Mouse (Mus musculus): ENCODE measurements around the gene Sfr1. TPM values are rescaled to one million over a fixed set of nuclear protein-coding genes. Genes with fewer than 3 reads are reported as not detected.

The Sfr1 gene
- polyA plus RNA-seq (2012; rRNA removed): 64.9 and 69.6 TPM in 2 replicates

- 0 out of 2 replicates have a peak, but pooled peaks have one; percentile 12 for TF ChIP-seq CTCF (IDR thresholded peaks at IDR 0.05; ENCODE audit: extremely low read depth, insufficient read depth, low read length)
- peak; percentile 88 for TF ChIP-seq POLR2A (IDR thresholded peaks at IDR 0.05; ENCODE audit: extremely low read depth, insufficient read depth, low read length)
- peak within 1 kb of the TSS; percentile 89 for H3K27ac ChIP-seq (ENCODE audit: insufficient read depth, low read length)
- H3K4me1 ChIP-seq (ENCODE audit: control insufficient read depth, insufficient read depth, low read length): peaks cover 1% of the 10 kb centered on the region; the same call in 1 of the 2 replicates
- H3K4me3 ChIP-seq (ENCODE audit: insufficient read depth, low read length): peak within 1 kb of the TSS; percentile 63
Observed at GRCm38 (mm10) chr19:47731071-47731881, at the start of gene Sfr1. TSS of gene Sfr1 (plus strand) at chr19:47731682.

- H3K4me3 ChIP-seq (ENCODE audit: insufficient read depth, low read length): no peak overlapping the region
- TF ChIP-seq CTCF (IDR thresholded peaks at IDR 0.05; ENCODE audit: extremely low read depth, insufficient read depth, low read length): no peak
- no peak for TF ChIP-seq POLR2A (IDR thresholded peaks at IDR 0.05; ENCODE audit: extremely low read depth, insufficient read depth, low read length)
- no peak overlapping the region for H3K27ac ChIP-seq (ENCODE audit: insufficient read depth, low read length)
- no peaks in the 10 kb centered on the region for H3K4me1 ChIP-seq (ENCODE audit: control insufficient read depth, insufficient read depth, low read length)
Observed at GRCm38 (mm10) chr19:47689592-47689991, 41.9 kb upstream of the Sfr1 start.

GRCm38 (mm10) chr19:47691994-47692393, 39.5 kb upstream of the Sfr1 start, which contains the start of gene Col17a1:
TSS of gene Col17a1 (minus strand) at chr19:47692094.
- Histone ChIP-seq H3K27ac (ENCODE audit: insufficient read depth, low read length) (no peak within 1 kb of the TSS), H3K4me3 (ENCODE audit: insufficient read depth, low read length) (no peak within 1 kb of the TSS), H3K4me1 (ENCODE audit: control insufficient read depth, insufficient read depth, low read length) (no peaks in the 10 kb centered on the region)
- TF ChIP-seq CTCF (IDR thresholded peaks at IDR 0.05; ENCODE audit: extremely low read depth, insufficient read depth, low read length) (no peak), POLR2A (IDR thresholded peaks at IDR 0.05; ENCODE audit: extremely low read depth, insufficient read depth, low read length) (no peak)

GRCm38 (mm10) chr19:47695725-47696124, 35.8 kb upstream of the Sfr1 start:
- Histone ChIP-seq H3K27ac (ENCODE audit: insufficient read depth, low read length) (no peak overlapping the region), H3K4me3 (ENCODE audit: insufficient read depth, low read length) (no peak overlapping the region), H3K4me1 (ENCODE audit: control insufficient read depth, insufficient read depth, low read length) (no peaks in the 10 kb centered on the region)
- TF ChIP-seq CTCF (IDR thresholded peaks at IDR 0.05; ENCODE audit: extremely low read depth, insufficient read depth, low read length) (no peak), POLR2A (IDR thresholded peaks at IDR 0.05; ENCODE audit: extremely low read depth, insufficient read depth, low read length) (no peak)

- TF ChIP-seq CTCF (IDR thresholded peaks at IDR 0.05; ENCODE audit: extremely low read depth, insufficient read depth, low read length) (no peak), POLR2A (IDR thresholded peaks at IDR 0.05; ENCODE audit: extremely low read depth, insufficient read depth, low read length) (no peak)
- no peak overlapping the region for H3K4me3 ChIP-seq (ENCODE audit: insufficient read depth, low read length)
- no peaks in the 10 kb centered on the region for H3K4me1 ChIP-seq (ENCODE audit: control insufficient read depth, insufficient read depth, low read length)
- H3K27ac ChIP-seq (ENCODE audit: insufficient read depth, low read length): no peak overlapping the region
Observed at GRCm38 (mm10) chr19:47696411-47696810, 35.1 kb upstream of the Sfr1 start.

GRCm38 (mm10) chr19:47697067-47697466, 34.4 kb upstream of the Sfr1 start:
- Histone ChIP-seq H3K27ac (ENCODE audit: insufficient read depth, low read length) (no peak overlapping the region), H3K4me1 (ENCODE audit: control insufficient read depth, insufficient read depth, low read length) (no peaks in the 10 kb centered on the region), H3K4me3 (ENCODE audit: insufficient read depth, low read length) (no peak overlapping the region)
- TF ChIP-seq CTCF (IDR thresholded peaks at IDR 0.05; ENCODE audit: extremely low read depth, insufficient read depth, low read length) (no peak), POLR2A (IDR thresholded peaks at IDR 0.05; ENCODE audit: extremely low read depth, insufficient read depth, low read length) (no peak)

GRCm38 (mm10) chr19:47698266-47698665, 33.2 kb upstream of the Sfr1 start:
- H3K4me3 ChIP-seq (ENCODE audit: insufficient read depth, low read length): no peak overlapping the region

GRCm38 (mm10) chr19:47699743-47700142, 31.7 kb upstream of the Sfr1 start:
- H3K4me1 ChIP-seq (ENCODE audit: control insufficient read depth, insufficient read depth, low read length): no peaks in the 10 kb centered on the region
- TF ChIP-seq CTCF (IDR thresholded peaks at IDR 0.05; ENCODE audit: extremely low read depth, insufficient read depth, low read length) (no peak), POLR2A (IDR thresholded peaks at IDR 0.05; ENCODE audit: extremely low read depth, insufficient read depth, low read length) (no peak)

More at GRCm38 (mm10) chr19:47698266-47698665, 33.2 kb upstream of the Sfr1 start:
- Histone ChIP-seq H3K4me1 (ENCODE audit: control insufficient read depth, insufficient read depth, low read length) (no peaks in the 10 kb centered on the region), H3K27ac (ENCODE audit: insufficient read depth, low read length) (no peak overlapping the region)
- TF ChIP-seq CTCF (IDR thresholded peaks at IDR 0.05; ENCODE audit: extremely low read depth, insufficient read depth, low read length) (no peak), POLR2A (IDR thresholded peaks at IDR 0.05; ENCODE audit: extremely low read depth, insufficient read depth, low read length) (no peak)

GRCm38 (mm10) chr19:47700509-47700908, 31.0 kb upstream of the Sfr1 start:
- TF ChIP-seq CTCF (IDR thresholded peaks at IDR 0.05; ENCODE audit: extremely low read depth, insufficient read depth, low read length): no peak
- no peak for TF ChIP-seq POLR2A (IDR thresholded peaks at IDR 0.05; ENCODE audit: extremely low read depth, insufficient read depth, low read length)
- Histone ChIP-seq H3K4me3 (ENCODE audit: insufficient read depth, low read length) (no peak overlapping the region), H3K4me1 (ENCODE audit: control insufficient read depth, insufficient read depth, low read length) (no peaks in the 10 kb centered on the region), H3K27ac (ENCODE audit: insufficient read depth, low read length) (no peak overlapping the region)

More at GRCm38 (mm10) chr19:47699743-47700142, 31.7 kb upstream of the Sfr1 start:
- Histone ChIP-seq H3K27ac (ENCODE audit: insufficient read depth, low read length) (no peak overlapping the region), H3K4me3 (ENCODE audit: insufficient read depth, low read length) (no peak overlapping the region)

All from cortical plate, adult 2 months (tissue).